Mouse (Mus musculus): ENCODE results near the gene Mdga1. TPM values are rescaled to one million over a fixed set of nuclear protein-coding genes. Genes with fewer than 3 reads are reported as not detected.

The Mdga1 gene
- polyA plus RNA-seq, 1 experiment from 2014 or later: 2.0 TPM

DNA sequence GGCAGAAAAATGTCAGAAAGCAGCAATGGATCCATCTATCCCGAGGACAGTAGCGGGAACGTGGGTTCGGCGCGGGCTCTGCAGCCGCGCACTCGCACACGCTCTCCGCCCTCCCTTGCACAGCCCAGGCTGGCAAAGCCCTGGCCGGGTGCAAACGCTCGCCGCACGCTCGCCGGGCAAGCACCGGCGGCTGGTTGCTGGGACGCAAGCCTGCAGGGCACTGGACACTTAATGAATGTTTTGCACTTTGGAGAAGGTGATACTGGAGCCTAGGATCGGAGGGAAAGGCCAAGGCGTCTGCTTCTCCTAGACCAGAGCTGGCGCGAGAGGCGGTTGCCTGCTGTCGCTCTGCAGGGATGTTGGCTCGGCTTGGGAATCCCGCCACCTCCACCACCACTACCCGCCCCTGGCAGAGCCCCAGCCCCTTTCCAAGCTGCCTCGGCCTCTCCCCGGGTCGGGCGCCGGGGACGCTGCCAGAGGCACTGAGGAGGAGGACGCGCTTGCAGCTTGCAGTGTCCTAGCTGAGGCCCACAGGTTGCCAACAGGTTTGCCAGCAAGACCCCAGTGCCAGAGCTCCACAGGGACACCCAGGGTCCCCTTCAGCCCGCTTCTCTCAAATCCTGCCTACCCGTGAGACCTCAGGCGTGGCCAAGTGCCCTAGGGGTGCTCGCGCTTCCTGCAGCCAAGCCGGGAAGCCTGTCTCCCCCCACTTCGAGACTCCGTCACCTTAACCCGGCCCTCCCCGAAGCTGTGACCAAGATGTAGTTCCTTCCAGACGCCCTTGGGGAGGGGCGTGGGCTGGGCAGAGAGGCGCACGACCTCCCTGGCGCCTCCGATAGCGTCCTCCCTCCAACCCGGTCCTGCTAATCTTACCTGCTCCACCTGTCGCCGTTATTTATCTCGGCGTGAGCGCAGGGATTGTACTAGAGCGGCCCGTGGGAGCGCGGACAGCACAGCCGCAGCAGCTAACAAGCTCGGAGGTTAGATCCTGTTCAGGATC lies 80.6 kb downstream of the Mdga1 start:
- no peaks in the 10 kb centered on the region for H3K79me2 ChIP-seq (ENCODE audit: inconsistent target)
- no peak overlapping the region for H3K4me3 ChIP-seq (ENCODE audit: inconsistent target)
- no peak overlapping the region for H3K27ac ChIP-seq
- WGBS (ENCODE audit: missing documents): 4% methylated on average over 60 of the region's 67 CpGs
- no peaks in the 10 kb centered on the region for H3K36me3 ChIP-seq (ENCODE audit: inconsistent target)

DNA sequence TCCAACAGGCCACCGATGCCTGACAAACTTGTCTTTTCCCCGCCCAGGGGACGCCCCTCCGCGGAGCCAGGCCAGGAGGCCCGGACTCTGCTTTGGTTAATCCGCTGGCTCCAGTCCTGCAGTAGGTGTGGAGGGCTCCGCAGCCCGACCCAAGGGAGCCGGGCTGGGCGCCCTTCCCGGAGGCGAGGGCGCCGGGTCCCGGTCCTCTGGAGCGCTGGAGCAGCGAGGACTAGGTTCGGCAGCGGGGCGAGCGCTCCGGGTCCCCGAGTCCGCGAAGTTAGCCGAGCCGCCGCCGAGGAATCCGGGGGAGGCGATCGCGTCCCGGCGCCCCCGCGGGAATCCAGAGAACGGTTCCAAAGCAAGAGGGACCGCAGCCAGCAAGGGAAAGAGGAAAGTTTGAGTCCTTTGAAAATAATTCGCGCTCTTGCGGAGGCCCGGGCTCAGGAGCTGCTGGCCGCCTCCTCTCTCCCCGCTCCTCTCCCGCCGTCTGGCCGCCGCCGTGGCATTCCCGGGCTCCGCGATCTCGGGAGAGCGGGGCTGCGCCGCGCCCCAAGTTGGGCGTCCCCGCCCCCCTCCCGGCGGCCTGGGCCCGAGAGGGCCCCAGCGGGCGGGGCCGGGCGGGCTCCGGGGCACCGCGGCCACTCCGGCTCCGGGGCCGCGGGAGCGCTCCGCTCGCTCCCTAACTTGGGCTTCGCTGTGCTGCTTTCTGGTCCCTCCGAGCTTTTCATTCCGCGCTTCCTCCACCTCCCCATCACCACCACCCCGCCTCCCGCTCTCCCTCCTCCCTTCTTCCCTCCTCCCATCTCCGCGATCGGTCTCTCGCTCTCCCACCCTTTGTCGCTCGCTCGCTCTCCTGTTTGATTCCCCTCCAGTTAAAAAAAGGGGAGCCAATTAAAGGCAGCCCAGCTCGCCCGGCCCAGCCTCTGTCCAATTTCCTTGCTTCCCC lies 81.7 kb downstream of the Mdga1 start:
- under 1% methylated on average over 82 of the region's 93 CpGs for WGBS (ENCODE audit: missing documents)
- Histone ChIP-seq H3K27ac (no peak overlapping the region), H3K79me2 (ENCODE audit: inconsistent target) (no peaks in the 10 kb centered on the region), H3K36me3 (ENCODE audit: inconsistent target) (no peaks in the 10 kb centered on the region), H3K4me3 (ENCODE audit: inconsistent target) (no peak overlapping the region)

DNA sequence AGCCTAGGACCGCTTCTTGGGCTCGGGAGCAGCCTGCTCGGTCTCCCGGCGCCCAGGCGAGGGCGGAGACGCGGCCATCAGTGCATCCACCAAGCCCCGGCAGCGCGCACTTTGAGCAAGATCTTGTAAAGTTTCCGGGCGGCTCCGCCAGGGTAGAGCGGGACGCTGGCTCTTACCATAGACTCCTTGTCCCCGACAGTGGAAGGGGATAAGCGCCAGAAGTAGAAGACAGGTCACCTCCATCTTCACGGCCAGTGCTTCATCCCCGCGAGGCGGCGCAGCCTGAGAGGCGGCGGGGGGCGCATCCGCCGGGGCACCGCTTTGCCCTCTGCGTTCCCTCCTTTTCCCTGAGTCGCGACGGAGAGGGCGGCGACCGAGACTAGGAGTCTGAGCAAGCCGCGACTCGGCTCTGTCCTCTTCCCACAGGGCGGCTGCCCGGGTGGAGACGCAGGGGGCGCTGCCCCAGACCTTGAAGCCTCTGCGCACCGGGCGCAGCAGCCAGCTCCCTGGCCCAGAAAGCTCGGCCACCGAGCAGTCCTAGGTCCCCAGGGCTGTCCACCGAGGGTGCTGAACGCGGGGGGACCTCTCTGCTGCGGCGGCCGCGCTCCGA lies 82.5 kb downstream of the Mdga1 start:
- Histone ChIP-seq H3K27ac (no peak overlapping the region), H3K4me3 (ENCODE audit: inconsistent target) (no peak overlapping the region), H3K36me3 (ENCODE audit: inconsistent target) (no peaks in the 10 kb centered on the region), H3K79me2 (ENCODE audit: inconsistent target) (no peaks in the 10 kb centered on the region)
- under 1% methylated on average over 57 of the region's 57 CpGs for WGBS (ENCODE audit: missing documents)

DNA sequence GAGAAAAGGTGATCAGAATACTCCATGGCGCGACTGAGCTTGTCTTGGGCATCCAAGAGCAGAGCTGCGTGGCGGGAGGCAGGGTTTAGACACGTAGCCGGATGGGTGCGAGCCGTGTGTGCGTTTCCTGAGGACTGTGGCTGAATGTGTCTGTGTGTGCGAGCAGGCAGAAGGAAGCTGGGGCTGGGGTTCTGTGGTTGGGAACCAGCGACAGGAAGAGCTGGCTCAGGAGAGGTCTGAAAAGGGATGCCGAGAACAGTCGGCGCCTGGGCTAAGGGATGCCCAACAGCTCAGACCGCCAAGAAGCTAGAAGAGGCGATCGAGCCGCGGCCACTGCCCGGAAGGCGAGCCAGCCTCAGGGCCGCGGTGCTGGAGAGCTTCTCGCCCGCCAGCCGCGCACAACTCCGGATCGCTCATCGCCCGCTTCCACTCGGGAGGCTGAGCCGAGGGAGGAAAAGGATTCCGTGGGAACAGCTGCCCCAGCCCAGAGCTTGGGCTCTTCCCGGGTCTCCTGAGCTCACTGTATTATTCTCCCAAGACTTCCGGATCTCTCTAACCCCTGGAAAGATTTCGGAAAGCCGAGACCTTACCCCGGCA lies 83.1 kb downstream of the Mdga1 start:
- no peaks in the 10 kb centered on the region for H3K36me3 ChIP-seq (ENCODE audit: inconsistent target)
- under 1% methylated on average over 39 of the region's 39 CpGs for WGBS (ENCODE audit: missing documents)
- no peak overlapping the region for H3K27ac ChIP-seq
- no peaks in the 10 kb centered on the region for H3K79me2 ChIP-seq (ENCODE audit: inconsistent target)
- no peak overlapping the region for H3K4me3 ChIP-seq (ENCODE audit: inconsistent target)

DNA sequence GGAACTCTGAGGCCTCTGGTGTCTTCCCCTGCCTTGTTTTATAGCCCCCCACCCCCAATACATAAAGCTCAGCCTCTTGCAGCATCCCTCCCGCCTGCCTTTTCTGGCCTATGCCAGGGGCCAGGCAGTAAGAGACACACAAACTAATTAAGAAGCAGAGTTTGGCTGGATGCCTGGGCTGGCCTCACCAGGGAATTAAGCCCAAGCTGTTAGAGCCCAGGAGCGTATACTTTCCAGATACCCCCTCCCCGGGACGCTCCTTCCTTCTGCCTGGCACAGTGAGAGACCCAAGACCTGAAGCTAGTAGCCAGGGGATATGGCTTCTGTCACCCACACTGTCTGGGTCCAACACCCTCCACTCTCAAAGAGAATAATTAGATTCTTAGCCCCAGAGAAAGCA lies 83.8 kb downstream of the Mdga1 start:
- Histone ChIP-seq H3K36me3 (ENCODE audit: inconsistent target) (no peaks in the 10 kb centered on the region), H3K27ac (no peak overlapping the region), H3K79me2 (ENCODE audit: inconsistent target) (no peaks in the 10 kb centered on the region), H3K4me3 (ENCODE audit: inconsistent target) (no peak overlapping the region)
- WGBS (ENCODE audit: missing documents): 16% methylated on average over 4 of the region's 4 CpGs

DNA sequence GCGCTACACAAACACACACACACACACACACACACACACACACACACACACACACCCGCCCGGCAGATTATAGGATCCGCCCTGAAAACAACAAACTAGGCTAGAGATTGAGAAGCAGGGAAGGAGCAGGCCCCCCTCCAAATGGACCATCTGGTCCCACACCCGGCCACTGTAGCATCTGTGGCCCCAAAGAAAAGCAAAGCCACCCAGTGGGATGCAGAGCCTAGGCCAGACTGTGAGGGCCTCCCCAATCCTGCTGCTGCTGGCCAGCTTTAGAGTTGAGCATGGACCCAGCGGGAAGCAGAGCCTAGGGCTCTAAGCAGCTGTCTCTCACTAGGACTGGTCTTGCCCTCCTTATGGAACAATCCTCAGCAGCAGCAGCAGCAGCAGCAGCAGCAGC lies 85.3 kb downstream of the Mdga1 start:
- H3K79me2 ChIP-seq (ENCODE audit: inconsistent target): no peaks in the 10 kb centered on the region
- WGBS (ENCODE audit: missing documents): 67% methylated on average over 6 of the region's 6 CpGs
- no peak overlapping the region for H3K27ac ChIP-seq
- H3K4me3 ChIP-seq (ENCODE audit: inconsistent target): no peak overlapping the region
- no peaks in the 10 kb centered on the region for H3K36me3 ChIP-seq (ENCODE audit: inconsistent target)

DNA sequence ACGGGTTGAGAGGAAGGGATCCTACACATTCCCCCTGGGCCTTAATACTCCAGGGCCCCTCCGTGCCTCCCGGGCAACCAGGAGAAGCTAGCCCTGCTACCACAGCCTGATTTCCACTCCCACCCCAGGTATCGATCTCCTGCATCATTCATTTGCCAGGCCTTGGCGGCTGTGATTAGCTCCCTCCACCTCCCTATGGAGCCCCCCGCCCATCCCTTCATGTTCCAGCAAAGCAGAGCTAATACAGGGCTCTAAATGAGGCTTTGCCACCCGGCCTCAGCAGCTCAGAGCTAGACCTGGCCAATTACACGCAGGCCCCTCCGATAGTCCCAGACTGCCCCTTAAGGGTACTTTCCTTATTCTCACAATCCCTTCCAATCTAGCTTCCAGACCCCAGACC lies 86.5 kb downstream of the Mdga1 start:
- 74% methylated on average over 9 of the region's 9 CpGs for WGBS (ENCODE audit: missing documents)
- no peaks in the 10 kb centered on the region for H3K79me2 ChIP-seq (ENCODE audit: inconsistent target)
- H3K36me3 ChIP-seq (ENCODE audit: inconsistent target): no peaks in the 10 kb centered on the region
- no peak overlapping the region for H3K27ac ChIP-seq
- no peak overlapping the region for H3K4me3 ChIP-seq (ENCODE audit: inconsistent target)

DNA sequence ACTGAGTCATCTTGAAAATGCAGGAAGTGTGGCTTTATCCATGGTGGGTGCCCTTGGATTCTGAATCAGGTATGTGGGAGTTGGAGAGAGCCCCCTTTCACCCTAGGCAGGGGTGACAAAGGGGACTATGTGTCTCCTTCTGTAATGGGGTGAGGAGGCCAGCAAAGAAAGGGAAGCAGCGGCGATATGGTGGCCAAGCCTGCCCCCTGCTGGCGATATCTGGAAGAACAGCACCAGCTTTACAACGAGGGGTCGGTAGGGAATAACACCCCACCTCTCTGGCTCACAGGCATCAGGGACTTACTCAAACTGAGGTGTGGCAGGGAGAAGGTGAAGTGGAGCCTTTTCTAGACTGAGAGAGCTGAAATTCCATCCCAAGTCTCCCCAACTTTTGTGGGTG lies 87.0 kb downstream of the Mdga1 start:
- WGBS (ENCODE audit: missing documents): 0% methylated on average over 5 of the region's 5 CpGs
- Histone ChIP-seq H3K27ac (no peak overlapping the region), H3K79me2 (ENCODE audit: inconsistent target) (no peaks in the 10 kb centered on the region), H3K36me3 (ENCODE audit: inconsistent target) (no peaks in the 10 kb centered on the region), H3K4me3 (ENCODE audit: inconsistent target) (no peak overlapping the region)

DNA sequence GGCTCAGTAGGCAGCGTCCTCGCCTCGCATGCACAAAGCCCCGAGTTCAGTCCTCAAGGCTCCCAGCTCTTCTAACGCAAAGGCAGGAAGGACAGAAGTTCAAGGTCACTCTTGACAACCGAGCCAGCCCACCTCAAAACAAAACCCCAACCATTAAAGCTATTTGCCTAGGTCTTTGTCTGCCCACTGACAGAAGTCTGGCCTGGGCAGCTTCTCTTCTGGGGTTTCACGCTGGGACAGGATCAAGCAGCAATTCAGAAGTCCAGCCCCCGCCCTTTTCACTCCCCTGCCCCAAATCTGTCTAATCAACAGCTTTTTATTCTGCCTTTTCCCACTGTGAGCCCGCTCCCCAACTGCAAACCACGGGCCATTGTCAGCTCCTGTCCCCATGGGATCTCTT lies 89.6 kb downstream of the Mdga1 start:
- Histone ChIP-seq H3K79me2 (ENCODE audit: inconsistent target) (no peaks in the 10 kb centered on the region), H3K36me3 (ENCODE audit: inconsistent target) (no peaks in the 10 kb centered on the region), H3K4me3 (ENCODE audit: inconsistent target) (no peak overlapping the region), H3K27ac (no peak overlapping the region)
- 88% methylated on average over 10 of the region's 10 CpGs for WGBS (ENCODE audit: missing documents)

DNA sequence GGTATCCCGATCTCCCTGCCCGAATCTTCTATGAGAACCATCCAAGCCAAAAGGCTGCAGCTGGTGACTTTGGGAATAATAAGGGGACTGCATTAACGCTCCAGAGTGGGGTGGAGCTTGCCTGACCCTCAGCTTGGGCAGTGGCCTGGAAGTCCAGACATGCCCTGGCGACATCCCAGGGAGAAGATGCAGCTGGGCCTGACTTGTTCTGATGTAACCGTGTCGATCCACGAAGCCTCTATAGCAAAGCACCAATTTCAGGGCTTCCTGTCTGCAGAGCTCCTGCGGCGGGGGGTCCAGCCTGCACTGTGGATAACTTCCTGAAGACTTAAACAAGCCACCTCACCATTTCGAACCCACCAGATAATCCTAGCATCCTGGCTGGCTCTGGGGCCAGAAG lies 90.9 kb downstream of the Mdga1 start:
- no peak overlapping the region for H3K27ac ChIP-seq
- 93% methylated on average over 10 of the region's 10 CpGs for WGBS (ENCODE audit: missing documents)
- no peaks in the 10 kb centered on the region for H3K36me3 ChIP-seq (ENCODE audit: inconsistent target)
- H3K4me3 ChIP-seq (ENCODE audit: inconsistent target): no peak overlapping the region
- no peaks in the 10 kb centered on the region for H3K79me2 ChIP-seq (ENCODE audit: inconsistent target)

DNA sequence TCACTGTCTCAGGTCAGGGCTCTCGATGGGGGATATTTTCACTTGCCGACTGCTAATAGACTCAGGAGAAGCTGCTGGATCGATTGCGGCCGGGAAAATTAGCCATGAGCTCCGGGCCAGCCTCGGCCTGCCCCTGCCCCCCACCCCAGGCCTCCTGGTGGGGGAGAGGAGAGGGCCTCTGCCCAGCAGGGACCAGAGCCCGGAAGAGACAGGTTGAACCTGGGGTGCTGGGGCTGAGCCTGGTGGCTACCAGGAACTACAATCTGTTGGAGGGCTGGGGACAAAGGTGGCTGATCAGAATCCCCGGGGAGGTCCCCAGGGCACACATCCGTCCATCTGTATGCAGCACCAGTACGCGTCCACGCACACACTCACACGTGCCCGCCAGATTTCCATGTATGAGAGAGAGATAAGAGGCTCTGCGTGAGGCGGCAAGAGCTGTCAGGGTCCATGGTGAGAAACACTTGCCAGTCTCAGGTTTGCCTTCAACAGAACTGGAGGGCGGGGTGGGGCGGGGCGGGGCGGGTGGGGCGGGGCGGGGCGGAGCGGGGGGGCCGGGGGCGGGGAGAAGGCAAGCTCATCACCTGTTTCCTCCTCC lies 95.7 kb downstream of the Mdga1 start:
- H3K79me2 ChIP-seq (ENCODE audit: inconsistent target): no peaks in the 10 kb centered on the region
- 71% methylated on average over 15 of the region's 27 CpGs for WGBS (ENCODE audit: missing documents)

DNA sequence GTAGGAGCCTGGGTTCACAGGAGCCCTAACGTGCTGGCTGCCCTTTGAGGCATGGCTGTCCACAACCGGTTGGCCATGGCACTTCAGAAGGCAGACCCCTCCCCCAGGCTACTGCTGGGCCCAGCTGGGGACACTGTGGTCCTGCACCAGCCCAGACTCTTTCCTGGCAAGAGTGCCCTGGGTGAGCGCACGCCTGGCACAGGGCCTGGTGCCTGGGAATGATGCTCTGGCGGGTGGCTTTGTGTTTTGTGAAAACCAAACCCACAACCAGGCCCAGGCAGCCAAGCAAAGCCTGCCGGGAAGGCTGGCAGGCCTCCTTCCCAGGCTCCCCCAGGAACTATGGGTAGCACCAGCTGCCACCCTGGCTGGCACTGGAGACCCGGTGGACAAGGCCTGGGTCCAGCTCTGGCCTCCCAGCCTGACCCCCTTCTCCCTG lies 96.3 kb downstream of the Mdga1 start:
- 84% methylated on average over 7 of the region's 7 CpGs for WGBS (ENCODE audit: missing documents)
- Histone ChIP-seq H3K4me3 (ENCODE audit: inconsistent target) (no peak overlapping the region), H3K27ac (no peak overlapping the region), H3K36me3 (ENCODE audit: inconsistent target) (no peaks in the 10 kb centered on the region), H3K79me2 (ENCODE audit: inconsistent target) (no peaks in the 10 kb centered on the region)

More for the DNA sequence above, 95.7 kb downstream of the Mdga1 start:
- H3K4me3 ChIP-seq (ENCODE audit: inconsistent target): no peak overlapping the region
- H3K27ac ChIP-seq: no peak overlapping the region
- no peaks in the 10 kb centered on the region for H3K36me3 ChIP-seq (ENCODE audit: inconsistent target)

DNA sequence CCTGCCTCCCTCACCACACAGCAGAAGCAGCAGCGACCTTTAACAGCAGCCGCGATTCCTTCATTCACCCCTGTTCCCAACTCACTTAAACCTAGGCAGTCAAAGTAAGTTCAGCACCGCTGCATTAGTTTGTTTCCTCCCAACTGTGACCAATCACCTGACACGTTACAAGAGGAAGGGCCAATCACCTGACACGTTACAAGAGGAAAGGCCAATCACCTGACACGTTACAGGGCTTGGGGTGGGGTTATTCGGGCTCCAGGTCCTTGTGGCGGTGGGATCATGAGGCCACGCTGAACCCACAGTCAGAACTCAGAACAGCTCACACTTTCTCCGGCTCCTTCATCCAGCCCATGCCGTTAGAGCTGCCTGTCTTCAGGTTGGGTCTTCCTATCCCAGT lies 99.6 kb downstream of the Mdga1 start:
- H3K79me2 ChIP-seq (ENCODE audit: inconsistent target): no peaks in the 10 kb centered on the region
- H3K4me3 ChIP-seq (ENCODE audit: inconsistent target): no peak overlapping the region
- no peaks in the 10 kb centered on the region for H3K36me3 ChIP-seq (ENCODE audit: inconsistent target)
- no peak overlapping the region for H3K27ac ChIP-seq
- 93% methylated on average over 10 of the region's 12 CpGs for WGBS (ENCODE audit: missing documents)

DNA sequence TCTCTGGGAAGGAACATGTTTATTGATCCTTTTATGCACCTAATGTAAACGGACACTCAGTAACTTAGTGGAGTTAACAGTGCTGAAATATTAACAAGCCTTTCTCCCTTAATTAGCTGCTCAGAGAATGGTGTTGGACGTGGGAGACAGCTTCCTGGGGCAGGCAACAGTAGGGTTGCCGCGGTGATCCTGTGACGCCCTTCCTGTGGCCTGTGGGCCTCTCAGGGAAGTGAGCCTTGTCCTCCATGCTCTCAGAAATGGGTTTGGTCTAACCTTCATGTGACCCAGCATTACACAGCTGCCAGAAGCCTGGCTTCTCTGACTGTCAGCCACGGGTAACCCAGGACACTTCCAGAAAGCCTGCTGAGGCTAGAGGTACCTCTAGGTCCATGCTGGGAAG lies 104.0 kb downstream of the Mdga1 start:
- Histone ChIP-seq H3K27ac (no peak overlapping the region), H3K4me3 (ENCODE audit: inconsistent target) (no peak overlapping the region), H3K36me3 (ENCODE audit: inconsistent target) (no peaks in the 10 kb centered on the region), H3K79me2 (ENCODE audit: inconsistent target) (no peaks in the 10 kb centered on the region)
- WGBS (ENCODE audit: missing documents): 42% methylated on average over 6 of the region's 6 CpGs
